Mouse (Mus musculus) left cerebral cortex, postnatal 10 days (tissue): ENCODE data around the gene Cdh13. TPM values are rescaled to one million over a fixed set of nuclear protein-coding genes. Genes with fewer than 3 reads are reported as not detected.
A peak's percentile ranks its signal among the peaks of the same experiment; 100 is the strongest.

Source experiments
- DNase-seq, 2 experiments: peaks; one replicate each; pipeline ENCODE4 v3.0.0; 2021 to 2022; ENCODE audit warnings: low spot score in 2 of 2, mixed read lengths in 1 of 2; ENCODE audit errors: extremely low spot score in 1 of 2
- intact Hi-C: fragments of 180-260 bp; cut with DNase I; formaldehyde crosslinking; loops from one replicate; pipeline ENCODE4 v1.15.1; 2025
- total RNA-seq, 2 experiments: library from RNA; stranded (reverse); gene quantifications; 2 replicates each; pipeline ENCODE4 v1.2.3; 2021

Cdh13 gene
- total RNA-seq, result 100 to 1,000 TPM; 190 to 200 TPM

GRCm38 (mm10) chr8:118283600-118284111, at the start of gene Cdh13:
Gene Cdh13, plus strand, starts transcription at chr8:118283733.
- peak; percentile 72 to 78 for DNase-seq
- intact Hi-C loops, result loop anchor here (10.0 kb wide), 3 partner anchors 221 to 431 kb away; no protein-coding TSS in a partner anchor

- intact Hi-C loops, result no loop called here
- no peak for DNase-seq
Observed at GRCm38 (mm10) chr8:118235626-118236025, 47.9 kb upstream of the Cdh13 start.

DNA sequence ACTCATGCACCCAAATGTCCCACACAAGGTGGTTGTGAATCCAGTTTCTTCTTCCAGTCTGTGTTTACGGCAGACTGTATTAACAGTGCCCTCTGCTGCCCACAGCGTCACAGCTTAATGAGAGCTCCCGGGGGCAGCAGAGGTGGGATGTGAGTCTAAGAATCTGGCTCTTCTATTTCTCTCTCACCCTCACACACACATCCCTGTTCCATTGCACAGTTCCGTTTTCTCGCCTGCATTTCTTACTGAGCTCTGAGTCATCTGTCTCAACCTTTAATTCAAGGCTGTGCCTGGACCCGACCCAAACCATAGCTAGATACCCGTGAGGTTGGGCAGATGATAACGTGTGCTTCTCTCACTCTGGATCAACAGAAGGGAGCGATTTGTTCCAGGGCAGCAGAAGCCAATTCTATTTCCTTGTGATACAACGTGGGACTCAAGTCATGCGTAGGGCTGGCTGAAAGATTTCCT, 46.3 kb upstream of the Cdh13 start:
- DNase-seq, result peak in 1 of 2 experiments; percentile 41
- intact Hi-C loops, result no loop called here

DNA sequence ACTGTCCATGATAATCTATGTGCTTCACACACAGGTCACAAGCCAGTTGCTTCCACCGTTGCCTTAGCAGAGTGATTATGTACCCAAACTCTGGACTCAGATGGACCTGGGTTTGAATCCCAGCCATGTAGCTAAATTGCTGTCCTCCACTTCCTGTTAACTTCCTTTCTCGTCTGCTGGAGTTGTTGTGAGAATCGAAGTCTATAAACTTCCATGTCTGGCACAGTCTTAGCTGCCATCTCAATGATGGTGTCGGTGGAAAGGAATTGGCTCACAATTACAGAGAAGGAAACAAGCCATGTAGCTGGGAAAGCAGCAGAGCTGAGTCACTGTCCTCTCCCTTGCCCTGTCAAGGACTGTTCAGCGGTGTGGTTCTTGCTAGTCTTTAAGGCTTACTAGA, 45.4 kb upstream of the Cdh13 start:
- intact Hi-C loops, result no loop called here
- DNase-seq, result no peak

DNA sequence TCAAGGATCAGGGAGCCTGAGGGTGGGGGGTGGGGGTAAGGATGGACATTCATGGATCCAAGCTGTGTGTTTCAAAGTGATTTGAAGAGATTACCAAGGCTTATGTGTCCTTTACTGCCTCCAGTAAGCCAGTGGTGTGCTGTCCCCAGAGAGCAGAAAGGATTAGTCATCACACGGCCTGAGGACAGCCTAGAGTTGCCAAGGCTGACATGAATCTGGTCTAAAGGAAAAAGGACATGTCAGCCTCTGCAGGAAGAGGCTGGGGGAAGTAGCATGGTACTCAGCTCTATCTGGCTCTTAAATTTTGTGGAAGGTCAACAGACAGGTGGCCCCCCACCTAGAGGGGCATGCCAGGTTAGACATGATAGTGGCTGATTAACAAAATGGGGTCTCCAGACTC, 44.3 kb upstream of the Cdh13 start:
- intact Hi-C loops, result no loop called here
- no peak for DNase-seq

DNA sequence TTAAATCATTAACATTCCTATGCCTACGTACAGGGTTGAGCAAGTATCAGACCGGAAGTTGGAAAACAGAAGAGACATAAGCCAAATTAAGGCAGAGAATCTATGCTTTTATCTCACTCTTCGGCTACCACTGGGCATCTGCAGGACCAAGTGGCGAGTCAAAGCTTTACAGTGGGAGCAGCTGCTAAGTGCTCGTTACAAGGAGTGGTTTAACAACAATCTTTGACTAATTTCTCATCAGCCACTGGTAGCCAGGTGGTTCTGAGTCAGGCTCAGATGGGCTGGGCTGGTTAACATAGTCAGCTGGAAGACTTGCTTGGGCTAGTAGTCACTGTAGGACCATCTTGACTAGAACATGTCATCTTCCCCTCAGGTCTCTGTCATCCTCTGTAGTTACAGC, 34.2 kb upstream of the Cdh13 start:
- DNase-seq, result no peak
- intact Hi-C loops, result no loop called here

GRCm38 (mm10) chr8:118249923-118250322, 33.6 kb upstream of the Cdh13 start:
- DNase-seq, result no peak
- intact Hi-C loops, result no loop called here

DNA sequence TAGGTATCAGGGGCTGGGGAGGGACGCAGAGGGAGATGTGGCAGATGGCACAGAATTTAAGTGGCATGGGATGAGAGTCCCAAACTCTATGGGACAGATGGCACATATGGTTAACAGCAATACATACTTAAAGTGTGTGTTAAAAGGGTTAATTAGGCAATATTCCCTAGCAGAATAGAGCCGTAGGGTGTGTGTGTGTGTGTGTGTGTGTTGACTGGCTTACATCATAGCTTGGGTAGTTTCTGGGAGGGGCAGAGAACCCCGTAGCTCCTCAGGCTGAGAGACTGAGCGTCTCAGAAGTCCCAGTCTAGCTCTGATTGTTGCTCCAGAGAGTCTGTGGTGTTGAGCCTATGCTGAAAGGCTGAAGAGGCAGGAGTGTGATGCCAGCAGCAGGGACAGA, 20.4 kb upstream of the Cdh13 start:
- DNase-seq, result no peak
- intact Hi-C loops, result no loop called here

- intact Hi-C loops, result loop anchor here (10.0 kb wide), 1 partner anchor 106 kb away; no protein-coding TSS in a partner anchor
- peak in 1 of 2 experiments; percentile 68 for DNase-seq
Observed at GRCm38 (mm10) chr8:118270751-118271402, 12.7 kb upstream of the Cdh13 start.

- intact Hi-C loops, result loop anchor here (10.0 kb wide), 1 partner anchor 108 kb away; no protein-coding TSS in a partner anchor
- DNase-seq, result no peak
Observed at GRCm38 (mm10) chr8:118272493-118272892, 11.0 kb upstream of the Cdh13 start.

DNA sequence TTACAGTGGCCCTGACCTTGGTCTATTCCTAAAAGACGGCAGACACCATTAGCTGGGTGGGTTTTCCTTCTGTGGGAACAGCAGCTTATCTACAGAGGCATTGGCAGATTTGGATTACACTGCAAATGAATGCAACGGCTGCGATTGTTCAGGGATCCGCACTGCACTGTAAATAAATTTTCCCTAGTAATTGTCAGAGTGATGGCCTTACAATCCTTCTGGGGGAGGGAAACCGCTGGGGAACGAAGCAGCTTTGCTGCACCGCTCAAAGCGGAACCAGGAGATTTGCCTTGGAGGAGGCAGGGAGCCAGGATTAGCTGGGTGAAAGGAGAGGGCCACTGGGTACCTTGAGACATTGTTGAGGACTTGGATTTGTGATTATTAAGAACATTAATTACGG, 9.3 kb upstream of the Cdh13 start:
- DNase-seq, result no peak
- intact Hi-C loops, result loop anchor here (10.0 kb wide), 1 partner anchor 109 kb away; no protein-coding TSS in a partner anchor

DNA sequence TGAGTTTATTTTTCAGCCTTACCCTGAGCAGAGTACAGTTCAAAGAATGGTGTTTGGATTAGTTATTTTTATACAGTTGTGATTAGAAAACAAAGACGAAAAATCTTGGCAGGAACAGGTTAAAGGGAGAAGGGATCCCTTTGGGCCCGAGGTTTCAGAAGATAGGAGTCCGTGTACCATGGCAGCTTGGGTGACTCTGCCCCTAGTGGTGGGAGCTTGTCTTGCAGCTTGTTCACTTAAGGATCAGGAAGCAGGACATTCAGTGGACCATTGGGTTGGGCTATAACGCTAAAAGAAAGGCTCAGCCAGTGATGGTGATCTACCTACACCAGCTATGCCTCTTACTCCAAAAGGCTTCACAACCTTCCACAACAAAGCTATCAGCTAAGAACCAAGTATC, 8.8 kb upstream of the Cdh13 start:
- intact Hi-C loops, result loop anchor here (10.0 kb wide), 1 partner anchor 110 kb away; no protein-coding TSS in a partner anchor
- peak; percentile 63 to 74 for DNase-seq

- intact Hi-C loops, result loop anchor here (5.0 to 10.0 kb wide), 4 partner anchors 158 to 430 kb away; no protein-coding TSS in a partner anchor
- DNase-seq, result peak in 1 of 2 experiments; percentile 63
Observed at GRCm38 (mm10) chr8:118284112-118285029, 838 bp downstream of the Cdh13 start.

DNA sequence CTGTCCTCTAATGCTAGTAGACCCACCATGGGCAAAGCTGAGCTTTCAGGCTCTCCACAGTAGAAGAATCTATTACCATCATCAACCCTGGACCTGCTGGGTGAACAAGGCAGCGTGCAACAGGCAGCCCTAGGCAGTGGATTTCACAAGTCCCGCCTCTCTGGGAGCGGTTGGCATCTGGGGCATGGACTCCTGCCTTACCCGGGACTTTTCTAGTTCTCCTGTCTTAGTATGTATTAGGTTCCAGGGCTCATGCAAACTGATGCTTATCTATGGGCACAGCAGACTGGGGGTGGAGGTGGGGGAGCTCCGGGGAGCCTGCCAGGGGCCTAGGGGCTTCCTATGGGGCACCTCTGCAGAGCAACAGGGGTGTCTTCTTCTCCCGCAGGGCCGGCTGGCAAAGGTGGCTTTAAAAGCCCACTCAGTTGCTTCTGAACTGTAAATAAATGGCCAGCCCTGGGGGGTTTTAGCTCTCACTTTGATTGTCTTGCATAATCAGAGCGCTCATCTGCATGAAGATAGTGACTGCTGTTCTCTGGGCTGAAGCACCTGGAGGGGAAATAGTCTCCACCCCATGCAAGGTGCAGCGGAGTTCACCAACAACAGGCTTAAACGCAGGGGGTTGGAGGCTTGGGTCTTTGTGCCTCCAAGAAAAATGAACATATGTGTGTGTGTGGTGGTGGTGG, 2.2 kb downstream of the Cdh13 start:
- intact Hi-C loops, result loop anchor here (2.0 to 10.0 kb wide), 5 partner anchors 157 to 565 kb away; no protein-coding TSS in a partner anchor
- no peak for DNase-seq

DNA sequence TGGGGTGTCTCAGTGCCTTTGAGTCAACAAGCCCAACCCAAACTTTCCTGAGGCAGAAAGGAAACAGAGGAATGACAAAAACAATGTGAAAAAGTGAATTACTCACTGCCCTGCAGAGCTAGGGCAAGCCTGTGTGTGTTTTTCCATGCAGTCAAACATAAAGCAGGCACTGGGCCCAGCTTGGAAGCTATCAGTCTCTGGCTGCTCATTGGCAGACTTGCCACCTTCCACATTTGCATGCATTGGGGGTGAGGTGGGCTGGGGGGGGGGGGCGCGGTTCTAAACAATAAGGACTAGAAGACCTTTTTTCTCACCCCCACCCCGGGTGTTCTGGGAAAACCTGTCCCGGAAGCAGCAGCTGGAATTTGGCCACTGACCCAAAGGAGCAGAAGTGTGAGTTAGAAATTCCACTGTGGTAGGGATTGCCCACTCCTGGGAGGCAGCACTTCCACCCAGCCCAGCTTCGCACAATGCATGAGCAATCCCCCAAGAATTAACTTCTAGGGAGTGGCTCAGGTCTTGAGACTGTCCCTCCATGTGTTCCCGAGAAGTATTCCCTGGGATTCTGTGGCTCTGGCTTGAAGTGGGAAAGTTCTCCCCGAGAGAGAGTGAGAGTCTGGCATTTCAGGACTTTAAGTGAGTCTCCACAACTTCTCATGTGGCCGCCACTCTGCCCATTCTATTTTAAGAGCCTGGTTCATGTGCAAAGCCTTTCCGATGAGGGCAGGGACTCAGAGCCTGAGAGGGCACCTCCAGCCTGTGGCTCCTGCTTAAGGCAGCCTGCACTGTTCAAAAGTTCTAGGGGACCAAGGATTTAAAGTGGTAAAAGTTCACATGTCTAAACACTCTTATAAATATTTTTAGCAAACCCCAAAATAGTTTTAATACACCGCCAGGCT, 3.0 kb downstream of the Cdh13 start:
- no peak for DNase-seq
- intact Hi-C loops, result loop anchor here (2.0 to 10.0 kb wide), 5 partner anchors 156 to 564 kb away; no protein-coding TSS in a partner anchor

DNA sequence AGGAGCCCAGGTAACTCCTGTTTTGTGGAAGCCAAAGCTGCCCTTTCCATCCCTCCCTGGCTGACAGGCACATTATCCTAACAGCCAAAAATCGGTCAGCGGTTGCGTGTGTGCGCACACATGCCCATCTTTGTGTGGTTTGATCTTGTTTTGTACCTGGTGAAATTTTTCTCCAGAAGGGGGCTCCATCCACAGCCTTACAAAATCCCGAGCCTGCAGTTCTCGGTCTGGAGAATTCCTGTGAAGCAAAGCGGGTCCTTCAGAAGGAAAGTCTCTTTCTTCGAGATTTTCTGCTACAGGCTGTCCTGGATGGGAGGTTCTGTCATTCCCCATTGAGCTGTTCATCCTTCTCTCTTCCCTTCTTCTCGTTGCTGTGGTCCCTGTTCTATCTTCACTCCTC, 4.0 kb downstream of the Cdh13 start:
- intact Hi-C loops, result loop anchor here (2.0 to 10.0 kb wide), 5 partner anchors 155 to 563 kb away; no protein-coding TSS in a partner anchor

DNA sequence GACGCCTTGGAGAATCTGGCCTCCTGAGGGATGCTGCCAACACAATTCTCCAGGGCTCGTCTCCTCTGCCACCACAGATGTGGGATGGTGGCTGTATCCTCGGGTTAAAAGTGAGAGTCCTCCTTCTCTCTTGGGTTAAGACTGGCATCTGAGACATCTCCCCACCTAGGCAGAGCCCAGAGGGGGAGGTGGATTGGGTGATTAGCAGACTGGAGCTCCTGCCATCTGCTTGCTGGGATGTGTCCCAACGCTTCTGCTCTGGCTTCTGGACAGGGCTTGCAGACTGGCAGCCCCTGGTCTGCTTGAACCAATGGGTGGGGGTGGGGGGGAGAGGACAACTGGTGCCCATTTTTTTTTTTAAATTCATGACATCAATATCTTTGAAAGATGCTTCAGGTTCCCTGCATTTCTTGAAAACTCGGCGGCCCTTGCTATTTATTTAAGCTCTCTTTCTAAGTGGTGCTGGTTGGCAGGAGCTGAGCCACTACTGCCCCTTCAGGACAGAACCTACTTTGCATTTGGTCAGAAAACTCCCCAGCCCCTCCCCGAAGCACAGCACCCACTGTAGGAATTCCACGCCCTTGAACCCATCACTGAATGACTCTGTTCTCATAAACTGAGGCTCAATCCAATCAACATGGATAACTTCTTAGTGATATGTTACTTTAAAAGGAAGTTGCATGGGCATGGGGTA, 4.9 kb downstream of the Cdh13 start:
- intact Hi-C loops, result loop anchor here (5.0 to 10.0 kb wide), 4 partner anchors 154 to 426 kb away; no protein-coding TSS in a partner anchor
- DNase-seq, result no peak

More for the DNA sequence above, 4.0 kb downstream of the Cdh13 start:
- DNase-seq, result peak; percentile 33 to 56
